Mouse (Mus musculus): ENCODE results near the gene Ctdspl. TPM values are rescaled to one million over a fixed set of nuclear protein-coding genes. Genes with fewer than 3 reads are reported as not detected.

Gene Ctdspl
- polyA plus RNA-seq, 3 experiments from 2014 or later: 1.0 to 1.3 (median 1.3) TPM

DNA sequence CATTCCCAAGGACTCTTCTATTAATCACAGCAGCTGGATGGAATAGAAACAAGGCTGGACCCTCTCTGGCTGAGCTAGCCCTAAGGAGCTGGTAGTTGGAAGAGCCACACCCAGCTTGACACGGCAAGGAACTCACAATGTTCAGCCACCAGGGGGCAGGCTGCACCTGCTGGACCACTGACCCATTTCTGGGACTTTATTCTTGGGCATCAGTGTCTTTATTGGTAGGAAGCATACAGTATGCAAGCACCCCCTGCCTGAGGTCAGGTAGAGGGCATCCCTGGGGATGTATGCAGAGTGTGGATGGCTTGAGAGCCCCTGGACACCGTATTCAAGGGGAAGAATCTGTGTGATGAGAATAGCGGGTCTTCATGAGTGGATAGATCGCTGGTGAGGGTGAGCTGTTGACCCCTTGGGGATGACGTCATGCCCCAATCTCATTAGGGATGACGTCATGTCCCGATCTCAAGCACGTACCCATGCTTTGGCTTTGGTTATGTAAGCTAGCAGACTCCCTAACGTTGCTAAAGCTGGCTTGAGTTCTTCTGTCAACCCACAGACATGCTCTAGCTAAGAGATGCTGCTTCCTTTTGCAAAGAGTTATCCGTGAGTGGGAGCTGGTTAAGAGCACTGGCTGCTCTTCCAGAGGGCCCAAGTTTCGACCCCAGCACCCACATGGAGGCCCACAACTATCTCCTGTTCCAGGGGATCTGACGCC, 5.3 kb upstream of the Ctdspl start:
- no peak for ATAC-seq

DNA sequence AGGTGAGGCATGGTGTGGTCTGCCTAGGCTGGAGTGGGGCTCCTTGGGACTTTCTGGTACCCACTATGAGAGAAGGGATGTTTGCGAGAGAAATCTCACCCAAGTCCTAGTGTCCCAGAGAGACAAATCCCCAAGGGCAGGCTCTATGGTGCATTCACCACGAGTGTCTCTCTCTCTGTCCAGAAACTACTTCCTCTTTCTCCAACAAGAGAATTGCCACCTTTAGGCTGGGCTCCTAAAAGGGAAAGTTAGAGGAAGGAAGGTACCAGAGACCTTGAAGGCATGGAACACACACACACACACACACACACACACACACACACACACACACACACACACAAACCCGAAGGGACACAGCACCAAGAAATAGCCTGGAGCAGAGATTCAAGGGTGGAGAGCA, 4.3 kb upstream of the Ctdspl start:
- ATAC-seq: no peak

GRCm38 (mm10) chr9:118924554-118925085, 1.6 kb upstream of the Ctdspl start:
- ATAC-seq: no peak

GRCm38 (mm10) chr9:118925286-118926110, 755 bp upstream of the Ctdspl start:
- ATAC-seq: peak; percentile 85

DNA sequence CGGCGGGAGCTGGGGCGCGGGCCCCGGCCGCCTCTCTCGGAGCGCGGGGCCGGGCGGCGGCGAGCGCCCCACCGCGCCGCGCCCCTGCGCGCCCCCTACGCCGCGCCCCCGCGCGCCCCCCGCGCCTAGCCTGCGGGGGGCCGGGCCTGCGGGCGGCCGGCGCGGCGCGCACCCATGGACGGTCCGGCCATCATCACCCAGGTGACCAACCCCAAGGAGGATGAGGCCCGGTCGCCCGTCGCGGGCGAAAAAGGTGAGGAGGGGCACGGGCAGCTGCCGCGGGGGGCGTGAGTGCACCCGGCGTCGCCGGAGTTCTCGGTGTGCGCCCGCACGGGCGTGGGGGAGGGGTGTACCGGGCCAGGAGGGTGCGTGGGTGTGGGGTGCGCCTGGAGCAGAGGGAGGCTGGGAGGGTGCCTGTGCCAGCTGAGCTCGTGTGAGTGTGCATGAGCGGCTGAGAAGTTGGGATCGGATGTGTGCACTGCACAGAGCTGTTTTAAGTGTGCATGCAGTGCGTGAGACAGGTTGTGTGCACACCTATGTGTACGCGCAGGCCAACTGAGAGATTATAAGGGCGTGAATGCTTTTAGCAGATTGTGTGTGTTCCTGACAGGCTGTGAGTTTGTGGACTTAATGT, 552 bp downstream of the Ctdspl start:
- no peak for ATAC-seq

DNA sequence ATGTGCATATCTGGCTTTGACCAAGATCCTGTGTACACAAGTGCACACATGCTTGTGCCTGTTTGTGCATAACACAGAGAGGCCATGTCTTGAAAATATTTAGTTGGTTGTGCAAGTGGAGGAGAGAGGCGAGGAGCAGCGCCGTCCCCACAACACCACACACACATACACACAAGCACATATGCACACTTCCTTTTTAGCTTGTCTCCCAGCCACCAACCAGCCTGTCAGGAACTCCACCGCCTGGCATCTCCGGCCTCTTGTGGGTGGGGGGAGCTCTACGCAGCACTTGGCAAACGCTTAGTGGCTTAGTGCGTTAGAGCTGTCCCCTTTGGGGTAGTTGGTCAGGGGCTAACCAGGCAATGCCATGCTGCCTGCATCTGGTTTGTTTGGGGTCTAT, 1.2 kb downstream of the Ctdspl start:
- no peak for ATAC-seq

DNA sequence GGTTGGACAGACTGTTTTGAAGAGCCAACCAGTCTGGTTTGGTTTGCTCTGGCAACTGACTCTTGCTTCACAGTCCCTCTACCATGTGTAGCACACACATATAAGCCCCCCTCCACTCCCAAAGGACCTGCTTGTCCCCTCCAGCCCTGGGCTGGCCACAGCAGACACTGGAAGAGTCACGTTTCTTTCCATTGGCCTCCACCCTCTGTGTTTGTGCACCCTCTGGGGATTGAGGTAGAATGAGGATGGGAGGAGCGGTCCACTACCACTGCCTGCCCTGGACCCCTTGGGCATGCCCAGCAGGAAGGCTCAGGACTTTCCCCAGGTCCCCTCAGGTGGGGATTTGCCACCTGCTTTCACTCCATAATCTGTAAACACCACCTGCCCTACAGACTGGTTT, 1.8 kb downstream of the Ctdspl start:
- ATAC-seq: no peak

DNA sequence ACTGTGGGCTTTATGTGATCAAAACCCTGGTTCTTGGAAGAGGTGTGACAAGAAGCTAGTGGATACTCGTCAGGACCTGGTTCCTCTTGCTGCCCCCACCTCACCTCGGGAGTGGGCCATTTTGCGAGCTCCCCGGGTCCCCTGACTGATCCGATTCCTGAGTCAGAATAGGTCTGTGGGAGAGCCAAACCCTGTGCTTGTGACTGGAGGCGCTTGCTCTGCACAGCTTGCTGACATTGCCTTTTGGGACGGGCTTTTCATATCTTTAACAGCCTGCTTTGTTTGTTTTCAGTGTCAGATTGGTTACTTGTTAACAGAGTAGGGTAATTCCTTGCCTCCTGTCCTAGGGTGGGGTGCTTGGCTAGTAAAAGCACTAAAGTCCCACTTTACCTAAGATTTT, 2.4 kb downstream of the Ctdspl start:
- ATAC-seq: no peak

GRCm38 (mm10) chr9:118930611-118931010, 4.4 kb downstream of the Ctdspl start:
- ATAC-seq: no peak

DNA sequence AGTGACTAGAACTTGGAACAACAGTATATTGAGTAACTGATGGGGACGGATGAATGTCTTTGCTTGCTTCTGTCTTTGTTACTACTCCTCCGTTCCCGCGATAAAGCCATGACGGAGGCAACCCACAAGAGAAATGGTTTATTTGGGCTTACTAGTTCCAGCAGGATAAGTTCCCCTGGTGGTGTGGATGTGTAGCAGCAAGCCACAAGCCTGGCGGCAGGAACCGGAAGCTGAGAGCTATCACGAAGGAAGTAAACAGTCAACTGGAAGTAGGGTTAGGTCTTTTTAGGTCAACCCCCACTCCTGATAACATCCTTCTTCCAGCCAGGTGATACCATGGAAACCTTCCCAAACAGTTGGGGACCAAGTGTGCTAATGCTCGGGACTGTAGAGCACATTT, 7.5 kb downstream of the Ctdspl start:
- ATAC-seq: no peak

DNA sequence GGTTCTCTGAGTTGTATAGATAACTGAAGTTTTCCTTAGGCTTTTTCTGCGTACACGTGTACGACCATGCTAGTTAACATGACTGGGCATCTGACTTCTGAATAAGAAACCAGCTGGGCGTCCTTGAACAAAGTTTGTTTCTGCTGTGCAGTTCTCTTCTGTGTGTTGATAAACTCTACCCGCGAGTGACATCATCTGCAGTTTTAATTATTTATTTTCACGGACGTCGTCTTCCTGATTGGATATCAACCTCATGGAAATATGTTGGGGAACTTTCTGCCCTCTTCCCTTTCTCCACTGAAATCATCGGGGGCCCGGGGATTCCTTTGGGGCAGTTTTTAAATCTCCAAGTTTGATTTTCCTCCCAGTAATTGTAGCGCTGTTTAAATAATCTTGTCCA, 8.1 kb downstream of the Ctdspl start:
- ATAC-seq: no peak

GRCm38 (mm10) chr9:118935098-118935497, 8.8 kb downstream of the Ctdspl start:
- ATAC-seq: no peak

DNA sequence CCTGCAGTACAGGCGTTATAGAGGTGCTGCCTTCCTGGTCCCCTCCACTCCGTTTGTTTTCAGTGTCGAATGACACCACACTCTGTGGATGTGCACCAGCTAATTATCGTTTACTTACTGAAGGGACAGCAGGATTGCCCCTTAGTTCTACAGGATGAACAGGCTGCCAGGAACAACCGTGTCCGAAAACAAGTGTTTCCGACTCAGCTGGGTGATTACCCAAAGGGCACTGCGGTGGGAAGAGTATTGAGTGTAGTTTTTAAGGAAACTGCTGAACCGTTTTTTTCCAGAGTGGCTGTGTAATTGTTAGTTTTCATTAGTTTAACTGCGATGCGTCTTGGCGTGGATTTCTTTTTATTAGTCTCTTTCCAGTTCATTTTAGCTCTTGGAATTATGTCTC, 9.8 kb downstream of the Ctdspl start:
- ATAC-seq: no peak

DNA sequence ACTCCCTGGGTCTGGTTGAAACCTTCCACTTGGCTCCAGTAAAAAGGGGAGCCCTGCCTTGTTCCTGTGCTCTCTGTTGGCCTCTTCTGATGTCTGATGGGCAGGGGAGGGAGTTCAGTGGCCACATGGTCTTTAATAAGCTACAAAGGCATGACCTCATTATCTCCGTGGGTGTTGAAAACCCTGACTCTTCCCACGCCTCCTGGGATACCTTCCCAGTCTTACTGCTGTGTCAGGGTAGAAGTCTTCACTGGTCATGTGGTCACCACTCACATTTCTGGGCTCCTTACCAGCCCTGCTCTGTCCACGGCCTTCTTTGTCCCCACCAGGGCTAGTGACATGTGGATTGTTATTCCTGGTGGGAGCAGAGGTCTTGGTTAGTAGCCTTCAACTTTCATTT, 11.3 kb downstream of the Ctdspl start:
- no peak for ATAC-seq

- no peak for ATAC-seq
Observed at GRCm38 (mm10) chr9:118939410-118939809, 13.2 kb downstream of the Ctdspl start.

GRCm38 (mm10) chr9:118939831-118940230, 13.6 kb downstream of the Ctdspl start:
- ATAC-seq: no peak

DNA sequence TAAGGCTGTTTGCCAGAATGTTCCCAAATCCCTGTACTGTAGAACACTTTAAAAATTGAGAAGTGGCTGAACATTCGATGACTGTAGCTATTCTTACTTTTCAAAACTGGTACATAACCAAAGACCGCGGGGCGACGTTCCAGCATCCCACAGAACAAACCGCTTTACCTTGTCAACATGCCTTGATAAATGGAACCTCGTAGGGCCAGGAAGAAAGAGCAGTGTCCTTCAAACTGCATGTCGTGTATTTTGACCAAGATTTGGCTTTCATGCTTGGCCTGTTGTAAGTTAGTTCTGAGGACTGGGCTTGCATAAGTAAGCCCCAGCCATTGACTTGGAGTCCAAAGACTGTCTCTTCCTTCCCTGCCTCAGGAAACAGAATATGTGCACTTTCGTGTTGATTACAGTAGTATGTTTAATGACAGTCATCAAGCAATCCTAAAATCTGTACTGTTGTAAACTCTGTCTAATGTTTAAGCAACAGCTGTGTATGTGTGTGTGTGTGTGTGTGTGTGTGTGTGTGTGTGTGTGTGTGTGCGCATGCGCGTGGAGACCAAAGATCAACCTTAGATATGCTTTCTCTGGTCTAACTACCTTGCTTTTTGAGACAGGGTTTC, 14.4 kb downstream of the Ctdspl start:
- no peak for ATAC-seq

DNA sequence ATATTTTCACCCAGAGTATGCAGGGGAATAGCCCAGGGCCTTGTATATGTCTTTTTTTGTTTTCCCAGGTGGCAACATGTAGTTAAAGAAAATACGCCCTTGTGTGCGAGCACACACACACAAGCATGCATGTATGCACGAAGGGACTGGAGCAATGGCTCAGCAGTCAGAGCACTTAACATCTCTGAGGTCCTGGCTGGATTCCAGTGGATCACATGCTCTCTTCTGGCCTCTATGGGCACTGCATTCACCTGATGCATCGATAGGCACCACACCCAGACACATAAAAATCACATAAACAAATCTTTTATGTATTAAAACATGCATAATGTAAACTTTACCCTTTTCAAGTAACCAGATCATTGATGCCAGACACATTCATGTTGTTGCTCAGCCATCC, 15.8 kb downstream of the Ctdspl start:
- no peak for ATAC-seq

DNA sequence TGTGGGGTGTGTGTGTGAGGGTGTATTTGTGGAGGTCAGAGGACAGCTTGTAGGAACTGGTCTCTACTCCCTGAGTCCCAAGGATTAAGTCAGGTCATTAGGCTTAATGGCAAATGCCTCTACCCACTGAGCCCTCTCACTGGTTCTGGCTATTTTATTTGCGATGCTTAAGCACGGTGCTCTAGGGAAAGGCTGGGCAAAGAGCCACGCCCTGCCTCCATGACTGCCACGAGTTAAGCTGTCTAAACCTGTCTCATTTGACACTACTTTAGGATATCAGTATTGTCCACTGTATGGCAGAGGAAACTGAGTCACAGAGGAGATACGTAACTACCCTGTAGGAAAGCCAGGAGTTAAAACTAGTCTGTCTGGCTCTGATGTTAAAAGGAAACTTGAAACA, 17.7 kb downstream of the Ctdspl start:
- no peak for ATAC-seq

GRCm38 (mm10) chr9:118944388-118944787, 18.1 kb downstream of the Ctdspl start:
- ATAC-seq: no peak

- no peak for ATAC-seq
Observed at GRCm38 (mm10) chr9:118948486-118948885, 22.2 kb downstream of the Ctdspl start.

DNA sequence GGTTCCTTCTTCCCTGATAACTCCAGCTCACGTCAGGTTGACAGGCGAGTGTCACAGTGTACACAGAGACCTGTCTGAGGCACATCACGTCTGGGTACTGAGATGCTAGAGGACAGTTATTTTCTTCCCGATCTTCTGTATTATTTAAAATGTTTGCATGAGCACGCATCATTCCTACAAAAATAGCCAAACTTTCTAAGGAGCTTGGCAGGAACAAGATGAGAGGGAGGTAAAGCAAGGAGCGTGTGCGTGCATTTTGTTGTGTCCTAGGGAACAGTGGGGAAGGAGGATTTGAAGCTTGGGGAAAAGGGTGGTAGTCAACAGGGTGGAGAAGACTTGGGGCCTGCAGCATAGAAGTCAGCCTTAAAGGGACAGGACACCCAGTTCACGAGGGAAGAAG, 22.9 kb downstream of the Ctdspl start:
- no peak for ATAC-seq

- no peak for ATAC-seq
Observed at GRCm38 (mm10) chr9:118949654-118950053, 23.4 kb downstream of the Ctdspl start.
